Mouse (Mus musculus) kidney, embryonic 16.5 days (tissue): ENCODE measurements around the gene Trappc4. TPM values are rescaled to one million over a fixed set of nuclear protein-coding genes. Genes with fewer than 3 reads are reported as not detected.
"Not testable (repeated sequence)": the region's sequence is repeated elsewhere in the genome, so short reads cannot be mapped to it uniquely, and the experiment has no call there.

Source experiments
- ATAC-seq: fragments of 200-750 bp; cut with Nextera tagmentation; 2 replicates; pipeline ENCODE4 v1.8.0; 2017; ENCODE audit warnings: moderate TSS enrichment; ENCODE audit not compliant: low FRiP score, low TSS enrichment
- H3K27ac ChIP-seq: fragments of 300-500 bp; sonication (generic); 2 replicates; pipeline ENCODE4 v1.5.1; 2014; ENCODE audit warnings: low read length
- H3K27me3 ChIP-seq: fragments of 300-500 bp; sonication (generic); 2 replicates; pipeline ENCODE4 v1.6.1; 2014; ENCODE audit warnings: low read length, control low read depth, mixed read lengths; ENCODE audit not compliant: insufficient read depth
- H3K36me3 ChIP-seq: fragments of 300-500 bp; sonication (generic); 2 replicates; pipeline ENCODE4 v1.6.1; 2014; ENCODE audit warnings: low read length, control low read depth, mixed read lengths; ENCODE audit not compliant: insufficient read depth
- H3K4me1 ChIP-seq: fragments of 300-500 bp; sonication (generic); 2 replicates; pipeline ENCODE4 v1.6.1; 2014; ENCODE audit warnings: low read length, control low read depth, mixed read lengths; ENCODE audit not compliant: insufficient read depth
- H3K4me2 ChIP-seq: fragments of 300-500 bp; sonication (generic); replicated peaks from 2 replicates; pipeline ENCODE4 v1.6.1; 2014; ENCODE audit warnings: low read depth, low read length
- H3K4me3 ChIP-seq: fragments of 300-500 bp; sonication (generic); 2 replicates; pipeline ENCODE4 v1.5.1; 2014; ENCODE audit warnings: mild to moderate bottlenecking, low read length
- H3K9ac ChIP-seq: fragments of 300-500 bp; sonication (generic); replicated peaks from 2 replicates; pipeline ENCODE4 v1.6.1; 2014; ENCODE audit warnings: low read length
- H3K9me3 ChIP-seq: fragments of 300-500 bp; sonication (generic); 2 replicates; pipeline ENCODE4 v1.6.1; 2016; ENCODE audit warnings: low read length, control low read depth
- WGBS: fragments of 180-500 bp; shearing (Covaris S2); extraction: QIAGEN DNeasy Blood & Tissue Kit; methylation state at CpG from one replicate; pipeline ENCODE4 v1.1.7; 2014; 5-methylcytosine and 5-hydroxymethylcytosine counted together
- polyA plus RNA-seq: library from polyadenylated mRNA; unstranded; fragments of >200 nt; fragmentation: Nextera tagmentation; extraction: Ambion mirVana; gene quantifications from 2 replicates; pipeline ENCODE4 v1.2.1, GENCODE M21; 2015

Trappc4 gene
- polyA plus RNA-seq, 1 experiment from 2014 or later, result 138 TPM

DNA sequence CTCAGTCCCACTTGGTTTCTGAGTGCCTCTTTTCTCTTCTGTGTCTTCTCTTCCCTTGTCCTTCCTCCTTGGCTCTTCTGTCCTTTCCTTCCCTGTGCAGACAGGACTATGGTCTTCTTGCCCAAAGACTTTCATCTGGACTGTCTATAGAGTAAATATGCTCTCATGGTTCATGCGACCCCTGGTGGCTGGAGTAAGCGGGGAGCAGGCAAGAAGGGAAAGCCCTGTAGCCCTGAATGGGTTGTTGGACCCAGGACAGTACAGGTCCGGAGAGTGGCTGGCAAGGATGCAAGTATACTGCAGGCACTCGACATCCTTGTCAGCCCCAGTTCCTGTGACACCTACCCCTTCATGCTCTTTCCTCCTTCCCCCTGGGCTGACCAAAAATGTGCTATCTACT, 15.9 kb downstream of the Trappc4 start:
- no peak overlapping the region for H3K9ac ChIP-seq
- peaks cover 4% of the 10 kb centered on the region; the same call in 1 of the 2 replicates for H3K4me1 ChIP-seq
- H3K4me3 ChIP-seq, result no peak overlapping the region
- H3K27ac ChIP-seq, result no peak overlapping the region
- no peaks in the 10 kb centered on the region for H3K27me3 ChIP-seq
- 43% methylated on average over 4 of the region's 4 CpGs for WGBS
- H3K9me3 ChIP-seq, result no peaks in the 10 kb centered on the region
- ATAC-seq, result peak; percentile 58; the same call in 1 of the 2 replicates
- H3K36me3 ChIP-seq, result peaks cover 53% of the 10 kb centered on the region
- no peak overlapping the region for H3K4me2 ChIP-seq

DNA sequence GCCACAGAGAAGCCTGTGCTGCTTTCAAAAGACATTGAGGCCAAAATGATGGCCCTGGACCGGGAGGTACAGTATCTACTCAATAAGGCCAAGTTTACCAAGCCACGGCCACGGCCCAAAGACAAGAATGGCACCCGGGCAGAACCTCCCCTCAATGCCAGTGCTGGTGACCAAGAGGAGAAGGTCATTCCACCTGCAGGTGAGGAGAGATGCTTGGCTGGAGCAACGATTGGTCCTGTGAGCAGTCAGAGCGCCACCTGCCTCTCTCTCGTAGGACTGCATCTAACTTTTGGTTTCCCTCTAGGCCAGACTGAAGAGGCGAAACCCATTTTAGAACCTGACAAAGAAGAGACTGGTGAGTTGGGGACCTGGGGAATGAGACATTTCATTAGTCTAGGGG, 18.1 kb downstream of the Trappc4 start:
- no peaks in the 10 kb centered on the region for H3K27me3 ChIP-seq
- ATAC-seq, result no peak
- peaks cover 72% of the 10 kb centered on the region for H3K36me3 ChIP-seq
- no peaks in the 10 kb centered on the region for H3K4me1 ChIP-seq
- WGBS, result 66% methylated on average over 8 of the region's 8 CpGs
- H3K4me3 ChIP-seq, result no peak overlapping the region
- no peak overlapping the region for H3K27ac ChIP-seq
- H3K4me2 ChIP-seq, result no peak overlapping the region
- no peaks in the 10 kb centered on the region for H3K9me3 ChIP-seq
- H3K9ac ChIP-seq, result no peak overlapping the region

DNA sequence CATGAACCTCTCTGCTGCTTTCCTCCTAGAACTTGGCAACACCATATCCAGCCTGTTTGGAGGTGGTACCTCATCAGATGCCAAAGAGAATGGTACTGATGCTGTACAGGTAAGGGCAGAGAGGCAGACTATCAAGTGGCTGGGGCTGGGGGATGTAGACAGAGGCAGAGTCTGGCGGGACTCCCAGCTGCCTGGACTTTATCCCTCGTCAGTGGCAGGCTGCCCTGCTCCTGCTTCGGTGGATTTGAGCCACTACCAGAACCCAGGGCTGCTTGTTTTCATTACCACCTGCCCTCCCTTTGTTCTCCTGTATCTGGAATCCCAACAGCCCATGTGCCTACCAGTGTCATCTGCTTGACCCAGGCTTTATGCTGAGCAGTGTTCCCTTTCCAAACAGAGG, 20.2 kb downstream of the Trappc4 start:
- no peaks in the 10 kb centered on the region for H3K9me3 ChIP-seq
- H3K27me3 ChIP-seq, result no peaks in the 10 kb centered on the region
- H3K4me3 ChIP-seq, result no peak overlapping the region
- 82% methylated on average over 3 of the region's 3 CpGs for WGBS
- H3K4me2 ChIP-seq, result no peak overlapping the region
- no peak for ATAC-seq
- no peaks in the 10 kb centered on the region for H3K4me1 ChIP-seq
- no peak overlapping the region for H3K27ac ChIP-seq
- no peak overlapping the region for H3K9ac ChIP-seq
- H3K36me3 ChIP-seq, result peaks cover 85% of the 10 kb centered on the region

DNA sequence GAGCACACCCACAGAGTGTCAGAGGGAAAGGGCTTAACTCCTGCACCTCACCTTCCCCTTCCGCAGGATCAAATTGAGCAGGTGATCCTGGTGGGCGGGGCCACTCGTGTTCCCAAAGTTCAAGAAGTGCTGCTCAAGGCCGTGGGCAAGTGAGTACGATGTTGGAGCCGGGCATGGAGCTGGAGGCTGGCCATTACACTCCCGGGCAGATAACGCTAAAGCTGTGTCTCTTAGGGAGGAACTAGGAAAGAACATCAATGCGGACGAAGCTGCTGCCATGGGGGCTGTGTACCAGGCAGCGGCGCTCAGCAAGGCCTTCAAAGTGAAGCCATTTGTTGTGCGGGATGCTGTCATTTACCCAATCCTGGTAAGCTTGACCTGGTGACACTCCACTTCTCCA, 22.8 kb downstream of the Trappc4 start:
- no peak overlapping the region for H3K4me2 ChIP-seq
- ATAC-seq, result no peak
- peaks cover 12% of the 10 kb centered on the region for H3K4me1 ChIP-seq
- no peak overlapping the region for H3K4me3 ChIP-seq
- H3K27ac ChIP-seq, result no peak overlapping the region
- H3K9ac ChIP-seq, result no peak overlapping the region
- no peaks in the 10 kb centered on the region for H3K27me3 ChIP-seq
- WGBS, result 90% methylated on average over 13 of the region's 13 CpGs
- peaks cover 82% of the 10 kb centered on the region for H3K36me3 ChIP-seq
- H3K9me3 ChIP-seq, result no peaks in the 10 kb centered on the region

DNA sequence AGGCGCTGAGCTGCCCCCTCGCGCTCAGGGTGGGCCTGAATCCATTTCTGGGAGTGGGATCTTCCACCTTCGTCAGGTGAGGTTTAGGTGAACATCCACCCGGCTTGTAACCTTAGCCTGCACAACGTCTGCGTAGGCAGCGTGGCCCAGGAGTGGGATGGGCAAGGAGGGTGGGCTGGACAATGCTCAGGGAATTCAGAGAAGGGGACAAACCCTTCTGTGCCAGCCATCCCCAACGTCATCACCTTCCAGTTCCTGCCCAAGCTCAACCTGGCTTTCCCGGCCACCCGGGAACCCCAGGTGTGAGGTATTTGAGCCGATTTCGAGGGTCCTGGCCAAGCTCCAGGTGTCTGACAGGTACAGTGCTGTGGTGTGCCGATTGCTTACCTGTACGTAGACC, 27.5 kb downstream of the Trappc4 start:
- Histone ChIP-seq H3K4me3 (peak overlapping the region; percentile 87), H3K4me1 (peaks cover 17% of the 10 kb centered on the region), H3K9me3 (no peaks in the 10 kb centered on the region), H3K36me3 (peaks cover 39% of the 10 kb centered on the region), H3K9ac (peak overlapping the region; percentile 90), H3K4me2 (peak overlapping the region; percentile 96), H3K27me3 (no peaks in the 10 kb centered on the region), H3K27ac (peak overlapping the region; percentile 88)
- WGBS, result 7% methylated on average over 15 of the region's 15 CpGs
- ATAC-seq, result peak; percentile 57

DNA sequence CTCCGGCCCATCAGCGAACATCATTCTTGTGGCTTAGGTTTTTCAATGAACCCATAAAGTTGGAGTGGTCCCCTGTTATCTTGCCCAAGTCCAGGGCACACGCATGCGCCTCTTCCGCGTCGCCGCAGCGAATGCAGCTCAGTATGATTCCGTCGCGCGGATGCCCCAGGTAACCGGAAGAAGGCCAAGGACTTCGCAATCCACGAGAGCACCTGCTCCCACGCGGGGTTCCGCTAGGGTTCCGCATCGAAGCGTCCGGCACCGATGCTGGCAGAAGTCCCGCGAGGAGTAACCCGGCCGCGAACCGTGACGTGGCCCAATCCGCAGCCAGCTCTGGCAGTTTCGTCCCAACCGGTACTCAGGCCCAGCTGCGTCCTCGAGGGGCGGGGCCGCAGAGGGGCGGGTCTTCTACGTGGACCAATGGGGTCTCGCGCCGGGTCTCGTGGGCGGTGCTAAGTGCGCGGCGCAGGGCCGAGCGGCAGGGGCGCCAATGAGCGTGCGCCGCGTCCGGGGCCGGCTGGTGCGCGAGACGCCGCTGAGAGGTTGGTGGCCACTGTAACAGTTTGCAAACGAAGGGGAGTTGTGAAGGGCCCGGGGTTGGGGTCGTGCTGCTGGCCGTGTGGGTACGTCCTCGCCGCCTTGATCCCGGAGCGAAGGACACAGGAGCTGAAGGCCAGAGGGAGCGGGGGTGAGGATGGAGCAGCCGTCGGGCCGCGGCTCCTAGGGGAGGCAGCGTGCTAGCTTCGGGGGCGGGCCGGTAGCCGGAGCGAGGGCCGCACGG, 28.2 kb downstream of the Trappc4 start, which contains the start of gene Hyou1:
Hyou1 (plus strand) TSS at position 437 of the 781 bp plus-strand sequence.
- H3K4me2 ChIP-seq, result peak within 1 kb of the TSS; percentile 96
- peak within 1 kb of the TSS; percentile 87 for H3K4me3 ChIP-seq
- H3K9ac ChIP-seq, result peak within 1 kb of the TSS; percentile 90
- peak within 1 kb of the TSS; percentile 93 for H3K27ac ChIP-seq
- ATAC-seq, result peak; percentile 98
- peaks cover 17% of the 10 kb centered on the region for H3K4me1 ChIP-seq
- H3K27me3 ChIP-seq, result no peaks in the 10 kb centered on the region
- H3K36me3 ChIP-seq, result peaks cover 33% of the 10 kb centered on the region
- H3K9me3 ChIP-seq, result no peaks in the 10 kb centered on the region
- WGBS, result under 1% methylated on average over 83 of the region's 83 CpGs

DNA sequence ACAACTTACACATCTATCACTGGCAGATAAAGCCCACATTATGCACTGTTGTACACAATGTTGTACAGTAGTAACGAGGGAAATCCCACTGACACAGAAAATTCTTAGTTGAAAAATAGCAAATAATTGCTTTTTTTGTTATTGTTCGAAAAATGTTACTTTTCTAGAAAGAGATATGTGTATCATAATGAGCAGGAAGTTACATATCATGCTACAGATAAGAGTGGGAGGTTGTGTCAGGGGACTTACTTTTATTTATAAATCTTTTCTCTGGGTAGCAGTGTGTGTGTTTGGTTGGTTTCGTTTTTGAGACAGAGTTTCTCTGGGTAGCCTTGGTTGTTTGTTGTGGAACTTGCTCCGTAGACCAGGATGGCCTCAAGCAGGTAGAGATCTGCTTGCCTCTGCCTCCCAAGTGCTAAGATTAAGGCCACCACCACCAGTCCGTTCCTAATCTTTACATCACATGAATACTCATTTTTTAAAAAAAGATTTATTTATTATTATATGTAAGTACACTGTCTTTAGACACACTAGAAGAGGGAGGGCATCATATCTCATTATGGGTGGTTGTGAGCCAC, 29.2 kb downstream of the Trappc4 start:
- H3K27ac ChIP-seq, result no peak overlapping the region
- ATAC-seq, result no peak
- H3K36me3 ChIP-seq, result peaks cover 24% of the 10 kb centered on the region
- 88% methylated on average over 5 of the region's 5 CpGs for WGBS
- peaks cover 17% of the 10 kb centered on the region for H3K4me1 ChIP-seq
- peak overlapping the region; percentile 96 for H3K4me2 ChIP-seq
- H3K9ac ChIP-seq, result peak overlapping the region; percentile 87
- H3K27me3 ChIP-seq, result no peaks in the 10 kb centered on the region
- H3K4me3 ChIP-seq, result peak overlapping the region; percentile 87
- H3K9me3 ChIP-seq, result no peaks in the 10 kb centered on the region

DNA sequence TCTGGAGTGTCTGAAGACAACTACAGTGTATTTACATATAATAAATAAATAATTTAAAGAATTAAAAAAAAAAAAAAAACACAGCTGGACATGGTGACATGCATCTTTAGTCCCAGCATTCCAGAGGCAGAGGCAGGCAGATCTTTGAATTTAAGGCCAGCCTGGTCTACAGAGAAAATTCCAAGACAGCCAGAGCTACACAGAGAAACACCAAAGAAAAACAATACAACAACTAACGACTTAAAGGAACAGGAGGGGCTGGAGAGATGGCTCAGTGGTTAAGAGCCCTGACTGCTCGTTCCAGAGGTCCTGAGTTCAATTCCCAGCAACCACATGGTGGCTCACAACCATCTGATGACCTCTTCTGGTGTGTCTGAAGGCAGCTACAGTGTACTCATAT, 30.1 kb downstream of the Trappc4 start:
- not testable (repeated sequence) for H3K9me3 ChIP-seq, H3K27me3 ChIP-seq, ATAC-seq, H3K4me2 ChIP-seq, H3K4me3 ChIP-seq, H3K27ac ChIP-seq, H3K9ac ChIP-seq
- Histone ChIP-seq H3K36me3 (peaks cover 15% of the 10 kb centered on the region), H3K4me1 (peaks cover 17% of the 10 kb centered on the region)
- 76% methylated on average over 2 of the region's 2 CpGs for WGBS

DNA sequence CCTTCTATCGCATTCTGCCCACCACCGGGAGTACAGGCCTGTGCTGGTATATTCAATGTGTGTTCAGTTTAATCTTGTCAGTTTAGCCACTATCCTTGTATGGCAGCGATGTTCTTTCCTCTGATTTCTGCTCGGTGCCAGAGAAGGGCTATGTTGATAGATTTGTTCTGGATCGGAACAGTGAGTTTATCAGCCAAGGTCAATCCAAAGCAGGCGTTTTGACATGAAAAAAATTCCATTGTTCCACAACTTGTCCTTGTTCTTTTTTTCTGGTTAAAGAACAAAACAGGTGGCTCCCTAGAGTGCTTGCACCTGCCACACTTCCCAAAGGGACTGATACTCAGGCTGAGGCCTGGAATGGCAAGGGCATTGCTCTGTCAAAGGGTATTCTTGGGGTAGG, 31.3 kb downstream of the Trappc4 start:
- no peak for ATAC-seq
- Histone ChIP-seq H3K27me3 (no peaks in the 10 kb centered on the region), H3K27ac (no peak overlapping the region), H3K4me3 (no peak overlapping the region), H3K4me1 (peaks cover 17% of the 10 kb centered on the region), H3K9ac (no peak overlapping the region), H3K36me3 (peaks cover 3% of the 10 kb centered on the region; the same call in 1 of the 2 replicates), H3K4me2 (no peak overlapping the region), H3K9me3 (no peaks in the 10 kb centered on the region)
- WGBS, result 90% methylated on average over 6 of the region's 6 CpGs

DNA sequence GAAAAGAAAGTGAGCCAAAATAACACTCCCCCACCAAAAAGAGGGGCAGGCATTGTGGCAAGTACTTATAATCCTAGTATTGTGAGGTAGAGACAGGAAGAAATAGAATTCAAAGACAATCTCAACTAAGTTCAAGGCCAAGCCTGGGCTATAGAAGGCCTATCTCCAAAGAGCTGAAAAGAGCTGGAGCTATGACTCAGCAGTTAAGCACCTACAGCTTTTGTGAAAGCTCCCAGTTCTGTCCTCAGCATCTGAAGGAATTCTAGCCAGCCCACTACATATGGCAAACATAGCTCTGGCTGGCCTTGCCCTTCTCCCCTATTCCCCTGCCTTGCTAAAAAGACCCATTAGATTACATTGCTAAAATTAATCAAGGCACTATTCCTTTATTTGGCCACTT, 34.0 kb downstream of the Trappc4 start:
- no peak overlapping the region for H3K4me2 ChIP-seq
- H3K36me3 ChIP-seq, result no peaks in the 10 kb centered on the region
- H3K4me3 ChIP-seq, result no peak overlapping the region
- no peaks in the 10 kb centered on the region for H3K27me3 ChIP-seq
- H3K27ac ChIP-seq, result no peak overlapping the region
- H3K9me3 ChIP-seq, result no peaks in the 10 kb centered on the region
- H3K9ac ChIP-seq, result no peak overlapping the region
- H3K4me1 ChIP-seq, result peaks cover 2% of the 10 kb centered on the region
- no peak for ATAC-seq
